Mouse (Mus musculus): Measurements from ENCODE around the gene Trnt1.

Gene Trnt1

DNA sequence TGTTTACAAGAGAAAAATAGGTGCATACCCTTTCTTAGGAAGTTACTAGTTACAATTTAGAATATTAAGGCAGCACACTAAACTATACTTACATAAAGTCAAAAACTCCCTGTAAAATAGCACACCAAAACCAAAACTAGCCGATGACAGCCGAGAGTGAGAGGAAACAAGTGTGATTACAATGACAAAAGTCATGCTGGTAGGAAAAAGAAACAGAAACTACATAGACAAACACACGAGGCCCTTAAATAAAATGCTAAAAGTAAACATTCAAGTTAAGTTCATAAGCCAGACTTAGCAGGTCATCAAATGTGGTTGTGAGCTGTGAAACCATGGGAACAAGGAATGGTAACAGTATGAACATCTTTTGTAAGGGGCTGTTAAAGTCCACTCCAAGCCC is 18.2 kb downstream of the Trnt1 start:
- DNase-seq (ENCODE audit: low spot score), result no peak

- no peak for DNase-seq (ENCODE audit: low spot score)
These were observed 22.5 kb downstream of the Trnt1 start for GRCm38 (mm10) chr6:106791429-106791828.

DNA sequence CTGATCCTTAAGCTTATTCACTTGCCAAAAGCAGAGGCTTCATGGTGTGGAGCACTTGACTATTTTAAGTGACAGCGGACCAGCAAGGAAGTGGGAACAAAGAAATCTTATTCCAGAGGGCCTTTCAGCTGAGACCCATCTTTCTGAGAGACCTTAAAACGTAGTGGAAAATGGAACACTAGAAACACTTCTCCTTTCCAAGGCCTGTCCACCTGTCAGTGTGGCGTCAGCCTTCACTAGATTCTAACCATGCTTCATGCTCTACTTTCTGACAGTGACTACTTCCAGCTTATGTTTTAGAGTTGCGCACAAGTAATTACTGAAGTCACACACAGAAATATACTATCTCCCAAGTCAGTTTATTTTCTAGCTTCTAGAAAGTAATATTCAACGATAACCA is 23.6 kb downstream of the Trnt1 start:
- no peak for DNase-seq (ENCODE audit: low spot score)

- no peak for DNase-seq (ENCODE audit: low spot score)
These were observed 24.2 kb downstream of the Trnt1 start for GRCm38 (mm10) chr6:106793088-106793487.

DNA sequence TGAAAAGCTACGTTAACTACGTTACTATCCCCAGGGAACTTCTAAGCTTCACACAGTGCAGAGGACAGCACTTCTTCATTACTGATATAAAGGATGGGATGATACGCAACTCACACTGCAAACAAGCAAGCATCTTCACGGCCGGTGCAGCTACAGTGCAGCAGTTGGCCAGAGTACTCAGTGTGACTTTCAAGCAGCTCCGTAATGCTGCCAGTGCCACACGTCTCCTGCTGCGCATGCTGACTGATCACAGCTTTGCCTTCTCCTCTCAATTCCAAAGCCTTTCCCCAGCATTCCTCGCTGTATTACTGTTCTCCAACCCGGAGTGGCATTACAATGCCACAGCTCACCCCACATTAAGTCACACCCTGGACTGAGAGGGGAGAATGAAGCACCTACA is 24.7 kb downstream of the Trnt1 start:
- no peak for DNase-seq (ENCODE audit: low spot score)

DNA sequence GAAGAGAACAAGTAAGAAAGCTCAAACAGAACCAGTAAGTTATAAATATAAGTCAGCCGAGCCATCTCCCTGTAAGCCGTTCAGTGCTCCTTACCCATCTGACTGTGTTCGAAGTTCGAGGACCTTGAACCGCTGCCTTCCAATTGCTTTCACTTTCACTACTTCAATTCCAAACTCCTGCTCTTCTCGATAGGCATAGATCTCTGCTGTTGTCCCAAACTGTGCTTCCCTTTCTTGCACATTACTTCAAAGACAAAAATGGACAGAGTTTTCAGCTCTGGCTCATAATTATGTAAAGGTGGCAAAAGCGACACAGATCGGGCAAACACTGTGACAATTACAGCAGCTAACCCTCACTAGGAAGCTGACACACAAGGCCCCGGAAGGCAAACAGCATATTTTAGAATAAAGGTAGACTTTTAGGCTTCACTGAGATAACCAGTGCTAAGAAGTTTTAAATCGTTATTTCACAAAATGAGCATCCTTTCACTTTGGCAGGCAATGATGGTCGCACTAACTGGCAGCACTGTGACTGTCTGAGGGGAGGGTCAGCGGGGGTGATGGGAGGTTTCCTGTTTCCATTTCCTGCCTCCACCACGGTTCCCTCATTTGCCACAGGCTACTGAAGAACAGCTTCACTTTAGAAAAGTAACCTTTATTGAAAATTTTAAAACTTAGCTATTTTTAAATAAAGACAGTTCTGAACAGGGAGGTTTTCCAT is 25.3 kb downstream of the Trnt1 start:
- no peak for DNase-seq (ENCODE audit: low spot score)

DNA sequence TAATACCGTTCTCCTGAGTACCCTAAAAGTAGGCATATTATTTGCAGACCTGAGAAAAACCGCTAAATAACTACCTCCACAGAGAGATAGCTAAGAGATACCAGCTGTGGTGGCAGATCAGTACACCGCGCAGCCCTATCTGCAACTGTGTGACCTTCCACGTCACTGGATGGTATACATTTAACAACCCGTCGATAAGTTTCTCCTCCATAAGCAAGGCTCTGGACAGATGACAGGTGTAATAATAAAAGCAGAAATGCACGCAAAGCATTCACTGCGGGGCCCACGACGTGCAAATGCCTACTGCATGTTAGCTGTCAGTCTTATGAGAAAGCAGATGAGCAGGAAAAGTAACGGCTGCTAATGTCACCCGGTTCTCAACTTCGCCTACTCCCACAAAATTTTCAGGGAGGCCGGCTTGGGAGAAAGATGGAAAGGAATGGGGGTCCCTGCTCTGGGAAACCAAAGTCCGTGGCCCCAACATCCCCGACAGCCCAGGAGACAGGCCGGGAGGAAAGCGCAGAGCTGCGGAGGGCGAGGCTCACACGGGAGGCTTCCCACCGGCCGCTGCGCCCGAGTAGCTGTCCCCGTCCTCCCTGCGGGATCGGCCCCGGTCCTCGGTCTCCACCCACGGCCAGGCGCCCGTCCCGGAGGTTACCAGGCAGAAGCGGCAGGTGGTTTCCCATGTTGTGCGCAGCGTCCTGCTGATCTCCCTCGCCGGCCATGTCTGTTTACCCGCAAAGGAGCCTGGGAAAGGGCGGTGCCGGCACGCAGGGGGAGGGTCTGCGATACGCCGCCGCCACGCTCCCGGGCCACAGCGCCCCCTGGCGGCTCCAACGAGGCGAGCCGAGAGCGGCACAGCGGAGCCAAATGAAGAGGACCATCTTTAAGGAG is 30.7 kb downstream of the Trnt1 start, which contains the start of gene Crbn:
Gene Crbn, minus strand, starts transcription at position 745 of the 894 bp plus-strand sequence.
- peak; percentile 79 for DNase-seq (ENCODE audit: low spot score)

DNA sequence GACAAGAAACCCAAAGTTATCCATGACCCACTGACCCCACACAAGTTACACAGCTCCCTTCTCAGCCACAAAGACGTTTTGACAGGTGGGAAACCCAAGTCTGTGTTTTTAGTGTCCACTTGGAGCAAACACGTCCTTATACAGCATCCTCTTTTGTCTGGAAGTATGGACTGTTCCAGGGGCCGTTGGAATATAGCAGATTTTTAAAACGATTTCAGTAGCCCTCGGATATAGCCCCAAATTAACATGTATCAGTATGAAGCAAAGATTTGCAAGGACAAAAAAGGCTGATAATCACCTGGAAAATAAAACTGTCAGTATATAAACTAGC is 31.3 kb downstream of the Trnt1 start:
- no peak for DNase-seq (ENCODE audit: low spot score)

DNA sequence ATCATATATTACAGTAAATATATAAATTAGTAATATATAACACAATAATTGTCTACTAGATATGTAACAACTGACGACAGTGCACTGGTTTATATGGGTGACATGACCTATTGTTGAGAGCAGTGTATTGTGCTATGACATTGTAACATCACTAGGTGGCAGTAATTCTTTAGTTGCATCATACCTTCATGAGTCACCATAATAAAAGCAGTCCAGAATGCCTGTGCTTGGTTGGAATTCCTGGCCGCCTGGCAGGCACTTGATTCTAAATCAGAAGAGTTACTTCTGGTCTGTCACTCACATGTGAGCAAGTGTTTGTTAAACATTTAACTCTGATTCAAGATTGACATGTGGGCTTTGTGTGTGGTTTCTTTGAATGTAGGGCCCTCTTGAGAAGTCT is 36.0 kb downstream of the Trnt1 start:
- DNase-seq (ENCODE audit: low spot score), result no peak

- DNase-seq (ENCODE audit: low spot score), result no peak
These were observed 40.2 kb downstream of the Trnt1 start for GRCm38 (mm10) chr6:106809161-106809560.

- no peak for DNase-seq (ENCODE audit: low spot score)
These were observed 41.8 kb downstream of the Trnt1 start for GRCm38 (mm10) chr6:106810686-106811085.

DNA sequence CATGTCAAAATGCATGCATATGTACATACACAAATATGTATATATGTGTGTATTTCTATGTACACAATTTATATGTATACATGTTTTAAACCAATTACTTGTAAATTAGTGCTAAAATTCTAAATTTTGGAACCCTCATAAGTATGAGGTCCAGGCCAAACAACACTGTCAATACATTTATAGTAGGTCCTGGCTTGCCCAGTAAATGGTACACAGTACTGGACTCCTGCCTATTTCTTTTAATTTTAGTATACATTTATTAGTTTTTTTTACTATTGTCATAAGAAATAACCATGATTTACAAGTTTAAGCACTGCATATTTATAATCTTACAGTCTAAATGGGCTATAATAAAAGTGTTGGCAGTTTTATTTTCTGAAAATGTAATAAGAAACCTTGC is 50.3 kb downstream of the Trnt1 start:
- no peak for DNase-seq (ENCODE audit: low spot score)

- DNase-seq (ENCODE audit: low spot score), result no peak
These were observed 51.0 kb downstream of the Trnt1 start for GRCm38 (mm10) chr6:106819906-106820305.

GRCm38 (mm10) chr6:106820566-106820965 is 51.6 kb downstream of the Trnt1 start:
- no peak for DNase-seq (ENCODE audit: low spot score)

GRCm38 (mm10) chr6:106822329-106822728 is 53.4 kb downstream of the Trnt1 start:
- no peak for DNase-seq (ENCODE audit: low spot score)

All from yolk sac, embryonic 10.5 days (tissue).